Mouse (Mus musculus) T-helper 1 cell (primary cell): ENCODE data around the gene Ptprm.

ENCODE experiments used
- in situ Hi-C: fragments of 300-600 bp; cut with MboI, MseI; formaldehyde crosslinking; loops from one replicate; pipeline ENCODE4 v1.15.1; 2025; ENCODE audit warnings: high pct_unique_total_duplicates

The Ptprm gene

DNA sequence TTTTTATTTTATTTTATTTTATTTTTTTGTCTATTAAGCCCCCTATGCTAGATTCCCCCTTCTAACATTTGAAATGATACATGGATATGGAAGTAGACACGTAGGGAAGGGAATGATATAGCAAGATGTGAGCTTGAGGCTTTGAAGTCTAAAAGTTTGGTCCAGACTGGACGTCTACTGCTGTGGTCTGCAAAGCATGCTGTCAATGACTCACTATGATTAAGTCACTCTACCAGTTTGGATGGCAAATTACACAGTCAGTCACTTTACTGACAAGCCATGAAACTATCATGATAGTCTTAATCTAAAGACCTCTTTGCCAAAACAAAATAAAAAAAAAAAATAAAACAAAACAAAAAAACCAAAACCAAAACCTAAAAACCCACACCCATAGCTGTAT, 363.5 kb downstream of the Ptprm start:
- in situ Hi-C loops = no loop called here

DNA sequence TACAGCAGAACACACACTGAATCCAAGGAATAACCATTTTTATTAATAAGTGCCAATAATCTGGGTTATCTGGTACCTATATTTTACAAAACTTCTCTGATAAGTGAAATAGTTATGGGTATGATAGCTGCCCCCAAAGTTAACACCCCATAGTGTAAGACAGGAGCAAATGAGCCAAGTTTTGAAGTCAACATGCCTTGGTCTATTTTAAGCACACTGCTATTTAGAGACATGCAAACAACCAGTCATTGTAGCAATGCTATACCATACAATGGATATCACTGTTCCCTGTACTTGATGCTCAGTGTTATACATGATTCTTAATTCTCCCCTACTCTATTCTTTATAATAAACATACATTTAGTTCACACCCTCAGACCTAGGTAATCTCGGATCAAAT, 366.2 kb downstream of the Ptprm start:
- in situ Hi-C loops = no loop called here

DNA sequence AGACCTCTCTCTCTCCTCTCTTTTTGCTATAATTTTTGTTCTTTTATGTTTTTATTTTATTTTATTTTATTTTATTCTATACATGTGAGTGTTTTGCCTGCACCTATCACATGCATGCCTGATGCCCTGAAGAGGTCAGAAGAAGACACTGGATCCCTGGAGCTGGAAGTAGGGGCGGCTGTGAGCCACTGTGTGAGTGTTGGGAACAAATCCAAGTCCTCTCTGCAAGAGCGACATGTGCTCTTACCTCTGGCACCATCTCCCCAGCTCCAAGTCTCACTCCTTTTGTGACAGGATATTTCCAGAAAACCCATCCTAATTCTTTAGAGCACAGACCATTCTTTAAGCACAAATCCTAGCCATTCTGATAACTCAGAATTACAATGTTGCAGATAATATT, 372.6 kb downstream of the Ptprm start:
- in situ Hi-C loops = no loop called here

DNA sequence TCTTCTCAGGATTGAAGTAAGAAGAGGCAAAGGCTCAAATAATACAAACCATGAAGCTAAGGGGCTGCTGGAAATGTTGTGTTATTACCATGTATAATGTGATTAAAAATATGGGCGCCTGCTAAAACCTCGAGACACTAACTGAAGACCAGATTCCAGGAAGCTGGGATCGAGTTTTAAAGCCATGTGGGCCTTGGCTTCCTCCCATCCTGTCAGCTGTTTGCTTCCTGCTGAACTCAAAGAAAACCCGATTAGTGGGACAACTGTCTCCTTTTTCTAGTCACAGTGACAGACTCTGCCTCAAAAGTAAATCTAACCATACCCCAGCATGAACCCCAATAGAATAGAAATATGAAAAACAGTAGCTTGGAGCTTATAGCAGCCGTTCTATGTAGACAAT, 374.3 kb downstream of the Ptprm start:
- in situ Hi-C loops = no loop called here

DNA sequence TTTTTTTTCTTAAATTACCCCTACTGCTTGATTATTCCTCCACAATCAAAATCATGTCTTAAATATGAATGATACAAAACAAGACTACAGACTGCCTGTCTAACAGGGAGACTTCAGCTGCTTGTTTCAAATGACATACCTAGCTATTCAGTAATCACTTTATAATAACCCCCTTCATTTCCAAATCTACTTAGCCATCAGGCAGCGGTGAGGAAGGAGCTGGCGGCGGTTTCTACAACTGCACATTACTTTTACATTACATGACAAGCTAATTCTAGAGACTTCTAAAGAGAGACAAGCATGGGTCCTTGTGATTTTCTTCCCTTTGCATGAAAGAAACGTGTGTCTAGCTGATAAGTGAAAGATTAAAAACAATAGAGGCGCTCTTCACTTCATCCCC, 377.8 kb downstream of the Ptprm start:
- in situ Hi-C loops = no loop called here

DNA sequence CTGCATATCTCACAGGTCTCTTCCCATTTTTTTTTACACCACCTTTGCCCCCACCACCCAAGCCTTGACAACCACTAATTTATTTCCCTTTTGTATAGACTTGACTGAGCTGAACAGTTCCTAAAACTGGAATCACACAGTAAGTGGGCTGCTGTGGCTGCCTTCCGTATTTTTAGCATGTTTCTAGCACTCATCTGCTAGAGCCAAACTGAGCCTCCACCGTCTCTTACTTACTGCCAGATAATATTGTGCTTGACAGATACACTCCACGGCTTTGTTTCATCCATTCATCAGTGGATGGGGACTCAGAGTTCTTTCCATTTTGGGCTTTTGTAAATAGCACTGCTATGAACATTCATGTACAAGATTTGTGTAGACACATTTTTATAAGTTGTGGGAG, 381.3 kb downstream of the Ptprm start:
- in situ Hi-C loops = no loop called here

DNA sequence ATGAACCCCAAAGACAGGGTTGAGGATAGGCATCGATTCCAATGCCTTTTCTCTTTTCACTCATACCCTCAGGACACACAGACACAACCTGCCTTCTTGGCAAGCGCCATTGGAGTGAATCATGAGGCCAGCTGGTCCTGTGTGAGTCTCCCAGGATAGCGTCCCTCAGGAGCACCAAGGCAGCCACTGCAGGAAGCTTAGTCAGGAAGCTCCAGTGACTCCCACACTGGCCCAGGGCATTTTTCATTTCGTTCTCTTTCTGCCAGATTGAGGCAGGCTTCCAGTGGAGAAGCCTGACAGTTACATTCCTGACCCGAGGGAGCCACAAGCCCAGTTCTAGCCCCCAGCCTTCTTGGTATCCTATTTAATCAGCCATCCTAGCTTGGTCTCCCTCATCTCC, 393.3 kb downstream of the Ptprm start:
- in situ Hi-C loops = no loop called here

DNA sequence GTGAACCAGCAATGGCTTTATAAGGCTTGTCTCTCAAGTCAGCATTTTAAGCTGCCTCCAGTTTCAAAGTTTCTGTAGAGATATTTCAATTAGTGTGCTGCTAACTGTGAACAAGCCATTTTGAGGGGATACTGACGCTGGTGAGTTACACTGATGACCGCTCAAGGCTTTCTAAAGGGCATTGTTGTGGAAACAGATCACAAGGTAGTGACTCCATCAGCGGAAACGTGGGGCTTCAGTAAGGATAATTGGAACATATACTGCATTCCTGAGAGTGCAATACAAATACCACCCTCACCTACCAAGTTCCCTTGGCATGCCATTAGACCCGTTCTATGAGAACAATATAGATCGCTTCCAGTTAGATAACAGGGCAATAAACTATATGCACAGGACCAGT, 393.7 kb downstream of the Ptprm start:
- in situ Hi-C loops = no loop called here

DNA sequence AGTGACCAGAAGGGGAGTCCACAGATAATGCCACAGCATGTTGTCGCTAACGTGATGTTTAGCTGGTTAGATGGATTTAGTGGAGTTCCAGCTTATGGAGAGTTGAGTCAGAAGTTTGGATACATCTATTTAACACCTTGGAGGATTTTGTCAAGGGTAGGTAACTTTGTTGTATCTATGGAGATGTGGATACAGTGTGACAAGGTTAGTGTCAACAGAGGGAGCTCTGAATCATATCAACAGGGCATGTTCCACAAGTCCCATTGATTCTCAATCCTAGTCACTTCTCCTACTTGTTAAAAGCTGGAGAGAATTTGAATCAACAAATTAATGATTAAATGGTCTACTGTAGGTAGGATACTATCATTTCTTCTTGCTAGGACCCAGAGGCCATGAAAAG, 394.4 kb downstream of the Ptprm start:
- in situ Hi-C loops = no loop called here

DNA sequence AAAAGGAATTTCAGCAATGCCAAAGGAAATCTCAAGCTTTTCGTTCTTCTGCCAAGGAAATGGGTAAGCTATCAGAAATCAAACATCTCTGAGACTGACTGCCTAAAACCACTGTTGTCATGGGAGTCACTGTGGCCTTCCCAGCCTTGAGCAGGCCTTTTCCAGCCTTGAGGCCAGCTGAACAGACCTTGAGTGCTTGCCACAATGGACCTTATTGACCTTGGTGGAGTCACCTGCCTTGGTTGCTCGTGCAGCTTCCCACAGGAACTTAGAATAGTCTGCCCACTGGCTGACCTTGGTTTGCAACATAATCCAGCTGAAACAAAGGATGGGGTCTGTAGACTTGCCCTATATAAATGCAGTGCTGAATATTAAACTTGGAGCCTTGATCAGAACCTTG, 395.5 kb downstream of the Ptprm start:
- in situ Hi-C loops = no loop called here

DNA sequence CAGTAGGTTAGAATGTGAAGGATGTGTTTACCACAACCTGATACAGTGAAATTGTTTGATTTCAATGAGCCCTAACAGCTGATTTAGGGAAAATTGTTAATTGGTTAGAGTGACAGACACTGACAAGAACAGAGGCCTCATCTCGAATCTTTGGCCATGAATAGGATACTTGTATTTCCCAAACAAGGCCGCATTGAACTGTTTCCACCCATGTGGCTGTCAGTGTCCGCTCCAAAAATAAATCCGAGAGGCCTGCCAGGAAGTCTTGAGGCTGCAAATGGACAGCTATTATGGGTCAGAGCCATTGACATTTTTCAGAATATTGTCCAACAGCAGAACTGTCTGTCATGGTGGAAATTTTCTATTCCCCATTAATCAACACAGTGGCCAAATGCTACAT, 409.8 kb downstream of the Ptprm start:
- in situ Hi-C loops = no loop called here

DNA sequence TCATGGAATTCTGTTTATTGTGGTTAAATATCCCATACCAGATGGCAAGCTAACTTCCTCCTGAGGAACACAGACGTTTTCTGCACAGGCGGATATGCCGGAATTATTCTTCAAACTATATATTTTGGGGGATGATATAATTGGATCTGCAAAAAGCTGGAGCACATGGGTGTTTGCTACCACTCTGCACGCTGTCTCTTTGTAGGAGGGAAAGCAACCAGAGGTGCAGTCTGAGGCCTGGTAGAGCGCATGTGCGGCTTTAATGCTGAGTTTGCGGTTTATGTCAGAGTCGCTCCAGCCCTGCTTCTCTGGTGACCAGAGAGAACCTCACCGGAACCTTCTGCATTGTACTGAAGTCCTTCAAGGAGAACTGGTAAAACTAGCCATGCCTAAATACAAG, 410.7 kb downstream of the Ptprm start:
- in situ Hi-C loops = no loop called here

DNA sequence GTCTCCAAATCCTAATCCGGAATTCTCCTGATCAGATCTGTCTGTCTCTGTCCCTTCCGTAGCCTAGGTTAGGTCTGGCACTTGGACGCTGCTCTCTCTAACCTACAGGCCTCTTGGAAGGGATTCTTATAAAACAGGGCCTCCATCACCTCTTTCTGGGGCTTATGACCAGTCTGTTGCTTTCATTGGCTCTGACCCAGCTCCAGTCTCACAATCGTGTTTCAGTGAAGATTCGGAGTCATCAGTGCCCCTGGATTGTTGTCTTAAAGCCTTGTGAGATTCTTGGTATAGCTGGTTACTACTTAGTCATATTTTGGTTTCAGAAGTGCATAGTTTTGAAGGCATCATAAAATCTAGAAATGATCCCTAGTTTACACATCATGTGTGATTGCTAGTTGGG, 428.6 kb downstream of the Ptprm start:
- in situ Hi-C loops = no loop called here

DNA sequence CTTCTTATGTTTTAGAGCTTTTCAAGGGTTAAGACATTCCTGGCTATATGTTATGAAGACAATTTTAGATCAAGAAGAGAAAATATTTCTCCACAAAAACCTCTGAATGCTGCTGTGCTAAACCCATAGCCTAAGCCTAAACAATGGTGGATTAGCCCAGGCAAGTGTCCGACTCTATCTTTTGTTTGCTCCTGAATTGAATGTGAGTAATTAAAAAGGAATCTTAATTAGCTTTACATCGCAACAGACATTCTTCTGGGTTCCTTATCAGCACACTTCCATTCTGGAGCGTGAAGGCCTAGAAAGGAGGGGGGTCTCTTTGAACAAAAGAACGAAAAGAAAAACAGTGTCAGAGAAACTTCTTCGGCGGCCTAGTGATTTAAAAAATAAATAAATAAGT, 439.6 kb downstream of the Ptprm start:
- in situ Hi-C loops = no loop called here

DNA sequence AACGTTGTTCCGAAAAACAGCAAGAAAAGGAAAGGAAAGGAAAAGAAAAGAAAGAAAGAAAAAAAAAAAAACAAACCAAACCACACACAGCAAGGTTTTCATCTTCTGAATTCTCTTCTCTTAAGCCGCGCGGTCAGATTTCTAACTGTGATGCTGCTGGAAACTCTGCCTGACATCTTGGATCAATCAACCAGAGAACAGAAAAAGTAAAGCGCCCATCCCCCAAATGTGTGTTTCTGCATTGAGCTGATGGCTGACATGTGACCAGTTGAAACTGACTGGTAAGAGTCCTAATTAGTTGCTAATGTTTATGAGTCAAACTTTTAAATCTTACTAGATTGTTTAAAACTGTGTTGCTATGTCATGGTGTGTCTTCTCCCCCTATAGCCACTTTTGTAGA, 441.7 kb downstream of the Ptprm start:
- in situ Hi-C loops = no loop called here

DNA sequence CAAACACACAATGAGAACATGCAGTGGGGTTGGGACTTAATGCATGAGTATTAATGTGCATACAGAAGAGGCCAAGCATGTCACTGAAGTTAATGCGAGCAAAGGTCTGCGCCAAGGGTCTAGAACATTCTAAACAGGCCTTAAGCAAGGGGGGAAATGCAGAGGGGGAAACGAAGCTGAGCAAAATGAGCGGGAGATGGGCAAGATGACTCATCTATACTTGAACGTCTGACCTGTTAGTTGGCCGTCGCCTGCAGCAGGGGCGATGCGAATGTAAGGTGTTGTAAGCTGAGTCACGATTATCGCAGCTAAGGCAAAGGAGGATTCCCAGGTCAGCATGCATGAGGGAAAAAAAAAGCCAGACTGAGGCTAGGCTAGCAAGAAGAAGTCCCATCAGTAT, 442.1 kb downstream of the Ptprm start:
- in situ Hi-C loops = no loop called here

DNA sequence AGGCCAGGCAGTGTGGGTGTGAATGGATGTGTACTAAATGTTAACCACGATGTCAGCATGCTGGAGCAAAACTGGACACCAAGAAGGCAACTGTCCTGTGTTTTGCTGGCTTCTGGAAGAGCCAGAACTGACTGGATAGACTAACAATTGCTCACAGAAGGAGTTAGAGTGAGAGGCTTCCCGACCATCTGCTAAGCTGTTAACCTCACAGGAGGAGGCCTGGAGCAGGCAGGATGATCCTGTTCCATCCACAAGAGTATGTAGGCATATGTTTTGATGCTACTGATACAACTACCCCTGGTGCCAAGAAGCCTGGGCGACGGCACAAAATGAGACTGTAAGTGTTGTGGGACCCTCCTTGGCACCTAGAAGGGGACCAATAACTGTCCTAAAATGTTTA, 444.4 kb downstream of the Ptprm start:
- in situ Hi-C loops = no loop called here

DNA sequence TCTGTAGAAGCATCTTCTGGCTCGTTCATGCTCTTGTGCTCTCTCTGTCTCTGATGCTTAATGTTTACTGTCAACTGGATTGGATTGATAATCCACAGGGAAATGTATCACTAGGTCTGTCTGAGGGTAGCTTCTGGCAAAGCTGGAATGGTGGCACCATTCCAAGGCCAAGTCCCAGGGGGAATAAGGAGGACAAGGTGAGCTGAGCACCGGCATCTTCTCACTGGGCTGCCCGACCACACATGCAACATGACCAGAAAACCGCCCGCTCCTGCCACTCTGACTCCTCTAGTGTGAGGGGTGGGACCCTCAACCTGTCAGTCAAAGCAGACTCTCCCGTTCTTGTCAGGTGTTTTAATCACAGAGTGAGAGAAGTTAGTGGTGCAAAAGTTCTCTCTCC, 445.3 kb downstream of the Ptprm start:
- in situ Hi-C loops = no loop called here

DNA sequence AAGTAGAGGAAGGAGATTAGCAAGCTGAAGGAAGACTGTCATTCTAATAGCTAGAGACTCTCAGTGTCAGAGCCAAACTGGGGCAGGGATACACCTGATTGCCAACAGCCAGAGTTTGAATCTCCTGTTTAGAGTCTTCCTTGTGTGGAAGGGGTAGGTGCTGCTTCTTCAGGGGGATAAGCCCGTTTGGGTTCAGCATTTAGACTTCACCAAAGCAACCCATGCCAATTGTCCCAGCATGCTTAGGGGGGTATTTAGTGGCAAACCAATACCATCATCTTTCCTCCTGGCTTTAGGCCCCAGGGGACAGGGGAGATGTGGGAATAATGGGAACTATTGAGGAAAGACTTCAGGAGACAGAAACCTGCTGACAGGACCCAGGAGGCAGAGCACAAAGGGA, 460.1 kb downstream of the Ptprm start:
- in situ Hi-C loops = no loop called here

DNA sequence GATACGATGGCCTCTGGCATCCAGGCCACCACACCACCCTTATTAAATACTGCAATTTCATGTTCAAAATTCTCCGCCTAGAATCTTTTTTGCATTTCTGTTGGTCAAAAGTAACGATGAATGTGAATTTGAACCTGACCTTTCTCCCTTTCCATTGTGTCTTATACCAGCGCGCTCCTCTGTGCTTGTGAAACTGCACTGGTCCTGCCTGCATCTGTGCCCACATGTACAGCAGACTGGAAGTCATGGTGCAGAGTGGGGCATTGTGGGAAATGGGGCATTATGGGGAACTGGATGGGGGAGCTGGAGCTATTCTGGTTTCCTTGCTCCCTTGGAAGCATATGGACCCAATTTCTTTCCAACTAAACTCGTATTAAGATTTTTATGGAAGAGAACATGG, 462.3 kb downstream of the Ptprm start:
- in situ Hi-C loops = no loop called here

DNA sequence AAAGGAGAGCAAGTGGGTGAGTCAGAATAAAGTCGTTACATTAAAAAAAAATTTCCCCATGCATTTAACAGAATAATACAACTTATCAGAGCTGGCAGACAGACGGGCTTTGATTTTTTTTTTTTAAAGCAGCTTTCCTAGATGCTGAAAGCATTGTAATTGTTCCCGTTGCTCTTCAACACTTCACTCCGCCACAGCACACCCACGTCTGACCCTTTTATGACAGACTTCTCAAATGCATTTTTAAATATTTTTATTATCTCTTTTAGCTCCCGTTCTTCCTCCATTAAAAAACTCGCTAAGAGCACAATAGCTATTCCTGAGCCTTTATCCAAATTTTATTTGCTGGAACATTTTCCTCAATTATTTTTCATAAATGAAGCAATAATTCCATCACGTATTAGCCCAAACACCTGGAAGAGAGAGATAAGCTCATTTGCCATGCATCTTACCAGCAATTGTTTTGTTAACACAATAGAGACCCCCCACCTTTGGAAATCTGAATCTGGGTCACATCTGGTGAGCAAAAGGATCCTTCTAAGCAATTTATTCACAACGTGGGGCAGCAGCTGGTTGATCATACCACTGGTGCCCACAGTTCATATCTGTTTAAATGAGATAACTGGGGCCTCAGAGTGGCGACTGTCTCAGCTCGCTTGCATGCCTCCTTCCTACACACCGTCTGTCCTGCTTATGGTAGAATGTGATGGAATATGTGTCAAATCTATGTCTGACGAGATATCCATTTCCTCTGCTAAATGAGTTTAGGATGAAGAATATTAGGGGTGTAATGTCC, 463.0 kb downstream of the Ptprm start:
- in situ Hi-C loops = no loop called here

DNA sequence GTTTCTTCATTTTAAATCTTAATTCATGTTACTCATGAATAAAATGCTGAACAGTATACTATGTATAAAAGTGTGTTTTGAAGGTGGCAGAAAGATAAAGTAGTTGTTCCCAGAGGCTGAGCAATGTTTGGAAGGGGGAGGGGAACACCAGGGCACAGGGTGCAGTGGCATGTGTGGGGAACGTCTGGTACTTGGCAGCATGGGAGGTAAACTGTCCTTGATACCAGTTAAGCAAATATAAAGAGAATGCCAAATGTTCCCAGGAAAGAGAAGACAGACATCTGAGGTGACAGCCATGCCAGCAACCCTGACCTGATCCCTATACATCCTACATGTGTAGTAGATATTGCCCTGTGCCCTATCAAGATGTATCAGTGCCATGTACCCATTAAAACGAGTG, 472.0 kb downstream of the Ptprm start:
- in situ Hi-C loops = loop anchor here (10.0 kb wide), 1 partner anchor 1398 kb away; no protein-coding TSS in a partner anchor

DNA sequence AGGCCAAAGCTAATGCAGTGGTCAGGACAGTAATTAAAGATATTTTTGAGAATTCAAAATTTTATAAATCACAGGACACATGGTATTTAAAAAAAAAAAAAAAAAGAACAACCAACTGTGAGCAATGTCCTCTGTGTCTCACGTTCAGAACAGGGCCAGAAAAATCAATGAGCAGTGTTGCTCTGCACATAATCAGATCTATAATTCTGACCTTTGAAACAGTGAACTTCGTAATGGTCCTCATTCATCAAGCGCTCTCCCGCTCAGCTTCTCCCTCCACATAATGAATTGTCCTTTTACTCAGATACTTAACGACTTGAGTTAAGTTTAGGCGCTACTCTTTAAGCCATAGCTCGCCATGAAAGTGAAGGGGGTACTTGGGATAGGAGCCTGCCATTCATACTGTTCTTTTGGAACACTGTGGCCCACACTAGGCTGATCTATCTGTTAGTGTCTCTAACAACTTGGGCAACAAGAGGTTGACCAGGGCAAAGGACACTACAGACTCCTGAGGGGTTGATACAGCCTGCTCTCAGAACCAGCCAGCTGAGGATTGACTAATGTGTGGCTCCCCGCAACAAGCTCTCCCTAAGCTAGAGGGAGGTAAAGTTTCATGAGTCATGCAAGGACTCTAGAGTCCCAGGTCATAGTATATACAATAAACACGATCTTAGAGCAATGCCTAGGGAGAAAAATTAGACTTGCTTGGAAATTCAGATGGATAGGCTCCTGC, 473.1 kb downstream of the Ptprm start:
- in situ Hi-C loops = loop anchor here (10.0 kb wide), 1 partner anchor 1396 kb away; no protein-coding TSS in a partner anchor
